Mouse (Mus musculus): ENCODE data around the gene Kbtbd4.

Gene Kbtbd4

DNA sequence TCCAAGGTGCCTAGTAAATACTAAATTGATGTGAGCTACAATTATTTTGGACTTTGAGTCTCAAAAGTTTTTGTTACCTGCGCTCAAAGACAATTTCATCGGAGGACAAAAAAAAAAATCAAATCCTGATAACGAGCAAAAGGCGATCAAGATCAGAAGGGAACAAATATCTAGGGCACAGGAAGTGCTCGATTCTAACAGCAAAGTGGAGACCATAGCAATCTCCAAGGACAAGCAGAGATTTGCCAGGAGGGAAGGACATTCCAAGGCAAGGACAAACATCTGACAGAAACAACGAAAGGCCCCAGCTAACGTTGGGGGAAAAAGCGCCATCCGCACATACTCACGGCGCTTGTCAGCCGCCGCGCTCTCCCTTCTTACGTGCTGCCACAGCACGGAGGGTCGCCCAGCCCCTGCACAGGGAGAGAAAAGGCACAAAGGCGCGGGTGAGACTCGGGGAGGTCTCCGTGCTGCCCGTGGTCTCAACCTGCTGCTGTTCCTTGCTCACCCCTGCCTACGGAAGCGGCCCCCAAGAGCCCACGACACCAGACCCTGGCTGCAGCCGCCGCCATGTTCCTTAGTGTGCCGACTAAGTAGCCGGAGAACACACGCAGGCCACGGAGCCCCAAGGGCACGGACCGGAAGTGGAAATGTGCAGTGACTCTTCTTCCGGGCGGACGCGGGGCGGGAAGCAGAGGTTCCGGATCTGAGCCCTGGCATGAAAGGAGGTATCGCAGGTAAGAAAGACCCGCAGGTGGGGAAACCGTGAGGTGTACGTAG is at the start of gene Kbtbd4, which contains the start of gene Ndufs3:
Gene Kbtbd4, plus strand, starts transcription at position 665 of the 780 bp plus-strand sequence.
Gene Ndufs3, minus strand, starts transcription at position 752 of the 780 bp plus-strand sequence.
- CTCF ChIA-PET: interaction anchor here (0.6 kb wide), 2 partner anchors 10 to 39 kb away, joined by 3 to 4 read pairs; no protein-coding TSS in a partner anchor

DNA sequence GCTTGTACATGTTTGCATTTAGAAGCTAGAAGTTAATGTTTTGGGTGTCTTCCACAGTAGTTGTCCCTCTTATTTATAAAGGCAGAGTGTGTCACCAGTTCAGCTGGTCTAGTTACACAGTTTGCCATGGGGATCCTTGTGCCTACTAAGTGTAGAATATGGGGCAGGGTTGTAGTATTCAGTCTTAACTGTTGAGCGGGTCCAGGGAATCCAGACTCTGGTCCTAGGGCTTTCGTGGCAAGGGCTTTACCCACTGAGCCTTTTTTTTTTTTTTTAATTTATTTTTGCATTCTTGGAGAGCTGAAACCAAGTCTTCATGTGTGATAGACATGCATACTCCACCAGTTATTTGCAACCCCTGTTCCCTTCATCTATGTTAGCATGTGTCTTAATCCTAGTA is 43.1 kb upstream of the Kbtbd4 start:
- CTCF ChIA-PET: no interaction called here

DNA sequence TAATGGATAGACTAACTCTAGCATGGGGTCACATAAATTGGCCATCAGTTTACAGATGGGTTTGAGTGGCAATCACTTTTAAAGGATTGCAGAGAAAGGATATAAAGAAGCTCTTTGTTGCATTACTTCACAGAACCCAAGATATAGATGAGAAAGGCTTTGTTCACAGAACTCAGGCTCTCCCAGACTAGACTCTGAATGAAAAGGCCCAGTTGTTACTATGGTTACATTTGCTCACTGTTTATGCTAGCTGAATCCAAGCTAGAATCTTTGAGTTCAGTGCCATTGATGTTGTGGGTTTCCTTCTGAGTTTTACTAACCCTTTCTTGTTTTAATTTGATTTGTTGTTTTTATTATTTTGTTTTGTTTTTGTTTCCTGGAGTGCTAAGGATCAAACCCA is 40.4 kb upstream of the Kbtbd4 start:
- CTCF ChIA-PET: no interaction called here

DNA sequence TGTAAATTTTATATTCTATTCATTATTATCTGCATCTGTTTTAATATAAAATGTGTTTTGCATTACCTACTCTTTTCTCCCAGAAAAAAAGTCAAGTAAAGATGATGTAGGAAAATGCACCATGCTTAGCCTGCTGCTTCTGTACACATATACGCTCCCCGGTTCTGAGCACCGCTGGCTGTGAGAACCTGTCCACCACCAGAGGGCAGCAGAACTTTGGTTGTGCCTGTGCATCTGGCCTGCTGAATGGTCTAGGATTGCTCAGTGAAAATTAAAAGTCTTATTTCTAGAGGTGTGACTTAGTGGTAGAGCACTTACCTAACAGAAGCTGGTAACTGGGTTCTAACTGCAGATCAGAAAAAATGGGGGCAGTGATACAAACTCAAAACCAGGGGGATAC is 38.0 kb upstream of the Kbtbd4 start:
- CTCF ChIA-PET: interaction anchor here (1.3 kb wide), 1 partner anchor 45 kb away, joined by 4 read pairs; no protein-coding TSS in a partner anchor

DNA sequence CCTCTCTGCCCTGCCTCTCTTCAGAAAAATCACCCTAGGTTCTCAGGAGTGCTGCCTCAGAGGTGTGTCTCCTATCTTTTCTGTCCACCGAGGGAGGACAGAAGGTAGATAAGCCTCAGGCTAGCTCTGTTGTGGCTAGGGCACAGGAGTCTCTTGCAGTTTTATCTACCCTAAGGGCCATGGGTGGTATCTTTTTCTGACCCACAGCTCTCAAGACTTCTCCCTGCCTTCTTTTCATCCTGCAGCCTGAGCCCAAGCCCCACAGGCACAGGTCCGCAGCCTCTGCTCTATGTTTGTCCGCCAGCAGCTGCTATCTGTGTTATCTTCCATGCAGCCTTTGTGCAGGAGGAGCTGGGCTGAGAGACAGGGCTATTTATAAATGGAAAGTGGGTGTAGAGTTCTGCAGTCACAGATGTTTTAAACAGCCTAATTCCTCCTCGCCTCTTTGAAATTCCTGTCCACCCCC is 34.4 kb upstream of the Kbtbd4 start:
- CTCF ChIA-PET: no interaction called here

DNA sequence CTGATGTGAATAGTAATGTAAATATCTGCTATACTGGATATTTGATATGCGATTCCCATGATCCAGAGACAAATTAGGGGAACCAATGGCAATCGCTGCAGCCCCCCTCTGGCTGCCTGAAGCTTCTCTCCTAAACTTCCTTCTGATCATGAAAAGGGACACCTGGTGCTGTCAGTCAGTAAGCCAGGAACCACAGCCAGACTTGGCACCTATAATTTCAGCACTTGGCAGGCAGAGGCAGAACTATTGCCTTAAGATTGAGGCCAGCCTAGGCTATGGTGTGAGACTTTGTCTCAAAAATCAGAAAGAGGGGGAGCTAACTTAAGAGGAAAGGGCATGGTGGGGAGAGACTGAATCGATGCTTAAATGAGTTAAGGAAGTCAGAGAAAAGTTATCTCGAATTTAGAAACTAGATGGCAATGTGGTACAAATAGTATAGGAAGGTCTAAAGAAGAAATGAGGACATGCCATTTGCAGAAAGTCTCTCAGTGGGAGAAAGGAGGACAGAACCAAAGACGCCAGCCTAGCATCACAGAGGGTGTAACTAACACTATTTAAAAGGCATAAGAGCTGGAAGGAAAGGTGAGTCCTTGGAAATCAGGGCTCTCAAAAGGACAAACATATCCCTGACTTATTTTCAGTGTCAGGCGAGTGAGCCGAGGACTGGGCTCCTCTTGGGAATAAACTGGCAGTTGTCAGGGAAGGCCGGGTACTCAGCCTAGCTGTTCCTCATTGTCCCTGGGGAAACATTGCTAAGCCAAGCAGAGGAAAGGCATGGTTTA is 33.2 kb upstream of the Kbtbd4 start:
- CTCF ChIA-PET: no interaction called here

DNA sequence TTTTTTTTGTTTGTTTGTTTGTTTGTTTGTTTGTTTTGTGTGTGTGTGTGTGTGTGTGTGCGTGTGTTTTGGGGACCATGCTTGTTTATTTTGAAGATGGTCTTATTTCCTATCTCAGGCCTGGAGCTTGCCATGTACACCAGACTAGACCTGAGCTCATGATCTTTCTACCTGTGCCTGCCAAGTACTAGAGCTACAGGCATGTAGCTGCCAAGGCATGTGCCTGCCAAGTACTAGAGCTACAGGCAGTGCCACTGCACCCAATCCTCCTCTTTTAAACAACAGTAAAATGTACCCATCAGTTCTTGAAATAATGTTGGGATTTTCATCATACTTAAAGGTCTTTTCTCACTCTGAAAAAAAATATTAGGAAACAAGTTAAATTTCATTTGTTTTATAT is 30.5 kb upstream of the Kbtbd4 start:
- CTCF ChIA-PET: no interaction called here

DNA sequence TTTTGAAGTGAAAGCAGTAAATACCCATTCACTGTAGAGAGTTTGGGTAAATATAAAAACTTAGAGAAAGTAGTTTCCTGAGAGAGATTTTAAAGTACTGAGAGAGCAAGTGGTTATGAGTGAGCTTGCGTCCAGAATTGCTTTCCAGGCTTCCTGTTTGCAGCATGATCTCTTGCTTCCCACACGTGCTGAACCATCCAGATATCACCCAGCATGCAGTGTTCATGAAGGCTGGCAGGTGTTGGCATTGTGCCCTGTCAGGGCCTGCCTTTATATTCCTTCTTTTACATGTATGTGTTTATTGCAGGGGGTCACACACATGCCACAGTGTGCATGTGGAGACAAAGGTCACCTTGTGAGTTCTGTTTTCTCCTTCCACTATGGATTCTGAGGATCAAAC is 29.3 kb upstream of the Kbtbd4 start:
- CTCF ChIA-PET: no interaction called here

DNA sequence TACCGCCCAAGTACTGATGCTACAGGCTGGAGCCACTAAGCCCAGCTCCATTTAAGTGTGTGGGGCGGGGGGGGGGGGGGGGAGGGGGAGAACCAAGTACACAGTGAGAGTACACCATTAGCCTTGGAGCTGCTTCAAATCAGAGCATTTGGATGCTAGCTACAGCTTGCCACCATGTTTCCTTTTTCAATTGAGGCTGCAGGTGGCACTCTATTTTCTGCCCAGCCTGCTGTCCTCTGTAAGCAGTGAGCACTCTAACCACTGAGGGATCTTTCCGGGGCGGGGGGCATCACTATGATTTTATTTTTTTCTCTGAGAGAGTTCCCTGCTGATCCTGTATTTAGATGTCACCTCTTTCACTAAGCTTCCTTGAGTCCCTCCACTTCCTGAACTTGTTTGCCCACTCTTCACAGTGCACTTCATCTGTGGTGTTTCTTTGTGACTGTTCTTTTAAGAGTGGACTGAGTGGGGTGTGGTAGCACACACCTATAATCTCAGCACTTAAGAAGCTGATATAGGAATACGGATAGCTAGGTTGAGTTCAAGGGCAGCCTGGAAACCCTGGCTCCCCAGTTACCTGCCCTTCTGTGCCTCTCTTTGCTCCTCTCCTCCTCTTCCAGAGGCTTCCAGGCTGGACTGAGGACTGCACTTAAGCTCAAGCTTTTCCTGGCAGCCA is 26.8 kb upstream of the Kbtbd4 start:
- CTCF ChIA-PET: no interaction called here

DNA sequence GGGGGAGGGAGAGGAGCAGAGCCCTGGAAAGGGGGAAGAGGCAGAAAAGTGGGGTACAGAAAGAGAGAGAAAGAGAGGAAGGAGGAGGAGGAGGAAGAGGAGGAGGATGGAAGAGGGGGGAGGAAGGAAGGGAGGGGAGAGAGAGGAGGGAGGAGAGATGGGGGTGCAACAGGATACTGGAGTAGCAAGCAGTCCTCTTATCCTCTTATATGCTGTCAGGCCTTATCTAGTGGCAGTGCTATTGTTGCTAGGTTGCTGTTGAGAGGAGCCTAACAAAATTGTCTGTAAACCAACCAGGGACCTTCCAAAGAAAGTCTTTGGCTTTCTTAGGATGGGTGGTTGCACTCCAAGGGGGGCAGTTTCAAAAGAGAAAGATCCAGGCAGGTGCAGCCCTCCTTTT is 25.1 kb upstream of the Kbtbd4 start:
- CTCF ChIA-PET: no interaction called here

DNA sequence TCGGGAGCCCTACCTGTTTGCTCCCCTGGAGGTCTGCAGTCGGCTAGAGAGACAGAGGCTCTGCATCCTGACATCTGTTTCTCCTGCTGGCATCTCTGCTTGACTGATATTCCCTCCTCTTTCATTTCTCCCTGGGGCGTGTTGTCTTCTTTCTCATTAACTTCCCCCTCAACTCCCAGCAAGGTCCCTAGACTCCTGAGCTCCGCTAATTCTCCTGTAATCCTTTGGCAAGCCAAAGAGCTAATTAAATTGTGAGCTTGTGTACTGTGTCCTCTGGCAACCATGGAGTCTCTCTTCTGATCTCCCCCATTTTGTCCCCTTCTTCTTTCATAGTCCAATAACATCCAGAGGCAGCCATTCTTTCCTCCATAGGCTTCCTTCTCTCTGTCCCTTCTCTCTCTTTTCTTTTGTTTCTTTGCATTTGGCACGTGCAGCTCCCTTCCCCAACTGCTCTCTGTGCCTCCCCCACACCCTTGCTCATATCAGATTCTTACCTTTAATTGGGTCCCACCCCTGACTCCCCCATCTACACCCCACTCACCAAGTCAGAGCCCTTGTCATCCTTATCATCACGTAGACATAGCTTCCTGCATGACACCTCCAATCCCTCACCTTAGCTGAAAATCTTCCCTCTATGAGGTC is 24.3 kb upstream of the Kbtbd4 start:
- CTCF ChIA-PET: no interaction called here

DNA sequence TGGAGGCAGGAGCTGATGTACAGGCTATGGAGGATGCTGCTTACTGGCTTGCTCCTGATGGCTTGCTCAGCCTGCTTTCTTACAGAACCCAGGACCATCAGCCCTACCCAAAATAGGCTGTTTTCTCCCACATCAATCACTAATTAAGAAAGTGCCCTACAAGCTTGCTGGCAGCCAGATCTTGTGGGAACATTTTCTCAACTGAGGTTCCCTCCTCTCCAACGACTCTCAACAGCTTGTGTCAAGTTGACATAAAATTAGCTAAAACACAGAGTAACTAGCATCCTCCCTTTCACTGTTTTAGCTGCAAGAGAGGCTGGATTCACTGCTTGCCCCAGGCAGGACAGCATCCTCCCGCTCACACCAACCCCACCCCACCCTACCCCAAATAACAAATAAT is 22.7 kb upstream of the Kbtbd4 start:
- CTCF ChIA-PET: no interaction called here

DNA sequence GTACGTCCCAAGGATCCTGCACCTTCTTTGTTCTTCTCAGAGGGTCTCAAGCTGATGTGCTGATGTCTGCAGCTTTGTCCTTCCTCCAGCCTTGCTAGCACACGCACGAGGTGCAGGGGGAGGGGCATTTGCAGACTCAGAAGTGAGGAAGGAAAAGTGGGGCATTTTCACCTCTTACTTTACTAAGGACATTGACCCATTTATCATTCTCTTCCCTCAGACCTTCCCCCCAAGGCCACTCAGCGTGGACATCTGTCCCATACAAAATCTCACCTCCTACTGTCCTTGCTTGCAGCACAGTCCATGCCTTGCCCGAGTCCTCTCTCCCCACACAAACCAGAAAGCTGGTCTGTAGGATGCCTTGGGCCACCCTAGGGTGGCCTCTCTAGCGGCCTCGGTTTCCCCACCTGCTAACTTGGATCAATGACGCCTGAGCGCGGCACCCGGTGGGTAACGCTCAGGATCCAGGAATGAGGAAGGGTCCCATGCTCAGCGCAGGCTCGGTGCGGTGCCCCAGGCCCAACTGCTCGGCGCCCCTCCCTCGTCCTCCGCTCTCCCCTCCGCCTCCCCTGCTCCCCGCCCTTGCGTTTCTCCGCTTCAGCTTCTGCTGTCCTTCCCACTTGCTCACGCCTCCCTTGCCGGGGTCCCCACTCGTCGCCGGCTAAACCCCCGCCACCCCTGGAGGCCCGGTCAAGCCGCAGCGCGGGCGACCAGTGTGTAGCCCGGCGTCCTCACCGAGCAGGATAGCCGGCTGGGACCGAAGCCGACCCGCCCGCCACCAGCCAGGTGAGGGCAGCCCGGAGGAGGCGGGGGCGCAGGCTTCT is 19.1 kb upstream of the Kbtbd4 start, which contains the start of gene C1qtnf4:
Gene C1qtnf4, plus strand, starts transcription at position 643 of the 824 bp plus-strand sequence.
- CTCF ChIA-PET: interaction anchor here (0.5 to 0.6 kb wide), 2 partner anchors 13 to 63 kb away, joined by 3 read pairs; no protein-coding TSS in a partner anchor

DNA sequence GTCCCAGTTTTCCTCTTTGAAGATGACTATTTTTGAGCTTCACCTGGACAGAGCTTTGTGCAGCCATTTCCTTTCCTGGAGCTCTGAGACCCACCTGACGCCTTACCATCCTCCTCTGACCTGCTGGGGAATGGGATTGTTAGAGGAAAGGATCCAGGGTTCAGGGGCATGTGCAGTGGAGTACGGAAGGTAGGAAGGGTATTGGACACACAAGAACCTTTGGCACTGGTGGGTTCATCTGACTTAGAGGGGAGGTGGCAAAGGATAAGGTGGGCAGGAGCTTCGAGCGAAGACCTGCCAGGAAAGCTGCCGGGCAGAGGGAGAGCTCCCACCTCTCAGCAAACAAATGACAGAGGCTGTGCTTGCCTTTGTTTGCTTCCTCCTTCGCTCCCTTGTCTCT is 18.1 kb upstream of the Kbtbd4 start:
- CTCF ChIA-PET: no interaction called here

DNA sequence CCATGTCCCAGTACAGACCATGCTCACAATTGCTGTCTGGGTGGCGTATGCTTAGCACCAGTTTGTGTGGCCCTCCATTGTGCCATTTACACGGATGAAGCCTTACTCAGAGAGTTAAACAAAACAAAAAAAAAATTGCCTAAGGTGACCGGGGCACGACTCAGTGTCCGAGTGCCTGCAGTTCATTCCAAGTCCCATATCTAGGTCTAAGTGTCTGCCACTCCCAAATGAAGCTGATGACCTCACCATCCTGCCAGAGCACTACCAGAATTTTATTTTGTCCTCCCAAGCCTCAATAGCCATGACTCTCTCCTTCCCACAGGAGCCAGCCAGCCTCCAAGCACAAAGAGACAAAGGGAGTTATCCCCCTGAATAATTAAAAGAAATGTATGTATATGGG is 16.9 kb upstream of the Kbtbd4 start:
- CTCF ChIA-PET: interaction anchor here (0.5 kb wide), 1 partner anchor 132 kb away, joined by 8 read pairs; no protein-coding TSS in a partner anchor

DNA sequence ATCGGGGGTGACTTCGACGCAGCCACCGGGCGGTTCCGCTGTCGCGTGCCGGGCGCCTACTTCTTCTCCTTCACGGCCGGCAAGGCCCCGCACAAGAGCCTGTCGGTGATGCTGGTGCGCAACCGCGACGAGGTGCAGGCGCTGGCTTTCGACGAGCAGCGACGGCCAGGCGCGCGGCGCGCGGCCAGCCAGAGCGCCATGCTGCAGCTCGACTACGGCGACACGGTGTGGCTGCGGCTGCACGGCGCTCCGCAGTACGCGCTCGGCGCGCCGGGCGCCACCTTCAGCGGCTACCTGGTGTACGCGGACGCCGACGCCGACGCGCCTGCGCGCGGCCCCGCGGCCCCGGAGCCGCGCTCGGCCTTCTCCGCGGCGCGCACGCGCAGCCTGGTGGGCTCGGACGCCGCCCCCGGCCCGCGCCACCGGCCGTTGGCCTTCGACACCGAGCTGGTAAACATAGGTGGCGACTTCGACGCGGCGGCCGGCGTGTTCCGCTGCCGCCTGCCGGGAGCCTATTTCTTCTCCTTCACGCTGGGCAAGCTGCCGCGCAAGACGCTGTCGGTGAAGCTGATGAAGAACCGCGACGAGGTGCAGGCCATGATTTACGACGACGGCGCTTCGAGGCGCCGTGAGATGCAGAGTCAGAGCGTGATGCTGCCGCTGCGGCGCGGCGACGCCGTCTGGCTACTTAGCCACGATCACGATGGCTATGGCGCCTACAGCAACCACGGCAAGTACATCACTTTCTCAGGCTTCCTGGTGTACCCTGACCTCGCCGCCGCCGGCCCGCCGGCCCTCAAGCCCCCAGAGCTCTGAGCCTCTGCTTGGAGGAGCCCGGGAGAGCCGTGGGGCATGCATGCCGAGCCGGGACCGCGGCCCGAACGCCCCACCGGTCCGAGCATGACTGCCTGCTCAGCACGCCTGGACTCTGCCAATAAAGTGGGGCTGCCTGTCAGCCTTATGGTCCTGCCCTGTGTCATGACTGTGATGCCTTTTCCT is 14.7 kb upstream of the Kbtbd4 start:
- CTCF ChIA-PET: no interaction called here

DNA sequence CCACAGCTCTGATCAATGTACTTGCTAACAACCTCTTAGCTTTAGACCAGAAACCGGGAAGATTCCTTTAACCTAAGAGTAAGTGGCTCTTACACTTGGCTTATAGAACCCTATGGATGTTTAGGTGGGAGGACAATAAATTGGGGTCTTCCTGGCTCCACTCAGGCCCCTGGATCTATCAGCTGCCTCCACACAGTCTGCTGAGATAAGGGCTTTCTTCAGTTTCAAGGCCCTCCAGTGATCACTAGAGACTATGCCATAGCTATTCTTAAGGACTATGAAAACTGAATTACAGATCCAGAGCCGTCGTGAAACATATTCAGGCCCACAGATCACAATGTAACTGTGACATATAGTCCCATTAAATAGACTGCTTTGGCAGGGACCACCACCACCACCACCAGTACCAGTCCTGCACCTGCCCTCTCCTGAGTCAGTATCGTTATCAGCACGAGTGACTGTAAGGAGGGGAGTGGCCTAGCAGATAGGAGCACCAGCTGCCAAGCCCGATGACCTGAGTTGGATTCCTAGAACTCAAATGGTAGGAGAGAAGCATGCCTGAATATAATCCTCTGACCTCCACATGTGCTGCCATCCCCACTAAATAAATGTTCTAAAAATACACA is 10.8 kb upstream of the Kbtbd4 start:
- CTCF ChIA-PET: no interaction called here

DNA sequence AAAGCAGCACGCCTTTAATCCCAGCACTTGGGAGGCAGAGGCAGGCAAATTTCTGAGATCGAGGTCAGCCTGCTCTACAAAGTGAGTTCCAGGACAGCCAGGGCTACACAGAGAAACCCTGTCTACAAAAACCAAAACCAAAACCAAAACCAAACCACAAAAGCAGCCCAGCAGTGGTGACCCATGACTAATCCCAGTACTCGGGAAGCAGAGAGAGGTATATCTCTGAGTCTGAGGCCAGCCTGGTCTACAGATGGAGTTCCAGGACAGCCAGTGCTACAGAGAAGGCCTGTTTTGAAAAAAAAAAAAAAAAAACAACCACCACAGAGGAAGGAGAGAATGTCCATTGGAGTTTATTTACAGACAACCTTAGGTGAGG is 10.3 kb upstream of the Kbtbd4 start:
- CTCF ChIA-PET: interaction anchor here (0.6 kb wide), 1 partner anchor 10 kb away, joined by 3 read pairs; the partner anchor contains the start of genes Kbtbd4 and Ndufs3

DNA sequence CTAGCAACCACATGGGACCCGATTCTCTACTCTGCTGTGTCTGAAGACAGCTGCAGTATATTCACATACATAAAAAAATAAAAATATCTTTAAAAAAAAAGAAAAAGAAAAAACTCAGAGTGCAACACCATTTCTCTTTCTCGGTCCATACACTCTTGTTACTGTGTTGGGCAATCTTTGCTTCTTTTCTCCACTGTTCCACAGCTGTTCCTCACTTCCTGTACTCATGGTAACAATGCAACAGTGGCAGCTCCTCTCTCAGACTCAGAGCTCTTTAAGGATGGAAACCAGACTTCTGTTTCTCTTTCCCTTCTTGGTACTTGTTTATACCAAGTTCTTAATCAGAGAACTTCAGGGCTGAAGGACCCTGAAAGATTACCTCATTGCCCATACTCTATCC is 1.1 kb upstream of the Kbtbd4 start:
- CTCF ChIA-PET: interaction anchor here (0.6 kb wide), 1 partner anchor 40 kb away, joined by 4 read pairs; no protein-coding TSS in a partner anchor
